In the genomic region with DNA sequence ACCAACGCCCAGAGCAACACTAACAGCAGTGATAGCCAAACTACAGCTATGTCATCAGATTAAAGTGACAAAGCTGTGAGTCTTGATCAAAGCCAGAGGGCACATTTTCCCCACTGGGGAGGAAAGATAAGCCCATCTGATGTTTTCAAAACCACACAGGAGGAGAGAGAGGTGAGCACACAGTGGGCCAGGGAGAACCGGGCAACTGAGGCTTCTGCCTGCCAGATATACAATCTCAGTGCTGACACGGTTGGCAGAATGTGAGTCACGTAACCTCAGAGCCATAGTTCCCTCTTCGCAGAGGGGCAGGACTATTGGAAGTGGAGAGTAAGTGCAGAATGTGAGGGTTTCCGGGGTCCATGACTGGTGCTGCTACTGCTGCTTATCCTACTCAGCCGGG, we compare ENCODE assay signal across 22 mouse cellular contexts. TPM values are rescaled to one million over a fixed set of nuclear protein-coding genes. Genes with fewer than 3 reads are reported as not detected.
DNase-seq lines count a peak whose midpoint lies in the region; ATAC-seq and TF ChIP-seq lines count a peak whose summit lies in the region.
"Had no signal": no experiment of that assay in that cellular context is flagged by ENCODE, and none has a peak within 500 bp of the region (broad histone marks: within the 10 kb centered on the region; RNA-seq: fewer than 3 reads in every experiment).

No protein-coding gene starts in this region.

- H3K4me3 ChIP-seq in hindbrain, embryonic 14.5 days (replicated peaks; ENCODE audit: low read length) = no peak overlapping the region
- H3K4me3 ChIP-seq in hindbrain, embryonic 12.5 days = no peak overlapping the region
- H3K4me3 ChIP-seq in G1E (ENCODE audit: low read depth, low read length) = peak overlapping the region; percentile 17; the same call in 1 of the 2 replicates
- H3K4me3 ChIP-seq: embryonic facial prominence, embryonic 15.5 days; hindbrain, embryonic 13.5 days; intestine, embryonic 15.5 days; layer of hippocampus, adult 2 months; limb, embryonic 10.5 days; neural tube, embryonic 13.5 days had no signal

- no peak for ATAC-seq in hindbrain, embryonic 14.5 days (ENCODE audit: low FRiP score)
- ATAC-seq in hindbrain, embryonic 12.5 days (ENCODE audit: low FRiP score) = no peak
- peak; percentile 70 for ATAC-seq in G1E (ENCODE audit: extremely low read depth, insufficient number of reproducible peaks, low FRiP score, poor library complexity, severe bottlenecking)
- peak; percentile 7 to 25; a peak in 2 of 4 replicates for ATAC-seq in hematopoietic stem cell, adult 5-6 weeks (replicated peaks in 1 of 2; ENCODE audit: insufficient read depth in 1 of 2, low FRiP score in 2 of 2, low TSS enrichment in 1 of 2, low read depth in 1 of 2, poor library complexity in 2 of 2, severe bottlenecking in 2 of 2)
- ATAC-seq: intestine, embryonic 15.5 days had no signal

- no peak overlapping the region for H3K9ac ChIP-seq in hindbrain, embryonic 14.5 days
- no peak overlapping the region for H3K9ac ChIP-seq in hindbrain, embryonic 12.5 days
- H3K9ac ChIP-seq: embryonic facial prominence, embryonic 15.5 days; hindbrain, embryonic 13.5 days; intestine, embryonic 15.5 days; neural tube, embryonic 13.5 days had no signal

- no peaks in the 10 kb centered on the region for H3K4me1 ChIP-seq in hindbrain, embryonic 14.5 days (replicated peaks; ENCODE audit: control insufficient read depth, insufficient read depth, low read length)
- H3K4me1 ChIP-seq in hindbrain, embryonic 12.5 days = no peaks in the 10 kb centered on the region
- H3K4me1 ChIP-seq in G1E (ENCODE audit: insufficient read depth, low read depth, low read length) = peaks cover 26% of the 10 kb centered on the region
- H3K4me1 ChIP-seq: embryonic facial prominence, embryonic 15.5 days; hindbrain, embryonic 13.5 days; limb, embryonic 10.5 days; neural tube, embryonic 13.5 days had no signal

- H3K27me3 ChIP-seq in hindbrain, embryonic 14.5 days (ENCODE audit: control insufficient read depth, insufficient read depth, low read length) = no peaks in the 10 kb centered on the region
- H3K27me3 ChIP-seq in hindbrain, embryonic 12.5 days = no peaks in the 10 kb centered on the region
- peaks cover 9% of the 10 kb centered on the region for H3K27me3 ChIP-seq in G1E (ENCODE audit: insufficient read depth, low read length)
- H3K27me3 ChIP-seq: embryonic facial prominence, embryonic 15.5 days; hindbrain, embryonic 13.5 days; intestine, embryonic 15.5 days; neural tube, embryonic 13.5 days had no signal

- no peak for TF ChIP-seq CTCF in G1E (IDR thresholded peaks at IDR 0.05; ENCODE audit: low read depth, low read length)

- H3K27ac ChIP-seq in hindbrain, embryonic 14.5 days = no peak overlapping the region
- H3K27ac ChIP-seq in hindbrain, embryonic 12.5 days = no peak overlapping the region
- H3K27ac ChIP-seq: embryonic facial prominence, embryonic 15.5 days; hindbrain, embryonic 13.5 days; intestine, embryonic 15.5 days; kidney, postnatal 0 days; layer of hippocampus, adult 2 months; limb, embryonic 10.5 days; neural tube, embryonic 13.5 days; stomach, postnatal 0 days had no signal

- H3K9me3 ChIP-seq in hindbrain, embryonic 14.5 days (ENCODE audit: control insufficient read depth, low read length) = no peaks in the 10 kb centered on the region
- no peaks in the 10 kb centered on the region for H3K9me3 ChIP-seq in hindbrain, embryonic 12.5 days (replicated peaks)
- H3K9me3 ChIP-seq in G1E (replicated peaks) = no peaks in the 10 kb centered on the region
- H3K9me3 ChIP-seq: embryonic facial prominence, embryonic 15.5 days; hindbrain, embryonic 13.5 days; intestine, embryonic 15.5 days; limb, embryonic 10.5 days; neural tube, embryonic 13.5 days had no signal

- intact Hi-C loops in heart, postnatal 10 days (cut with DNase I) = no loop called here

- peak; percentile 79 for DNase-seq in heart, adult 11 months
- no peak for DNase-seq in heart, postnatal 10 days
- peak; percentile 2 for DNase-seq in hindbrain, embryonic 14.5 days (ENCODE audit: low spot score)
- no peak for DNase-seq in G1E (ENCODE audit: low spot score)
- DNase-seq in kidney, adult 8-10 months = no peak
- DNase-seq in cerebellum, postnatal 14 days = no peak
- DNase-seq: cerebellum, adult 9-11 months; embryo, embryonic 11 days; gastrocnemius, postnatal 25 days; lung, adult 18-20 months; right cerebral cortex, postnatal 14 days had no signal

- 59% methylated on average over 7 of the region's 7 CpGs for WGBS in hindbrain, embryonic 14.5 days
- 61% methylated on average over 7 of the region's 7 CpGs for WGBS in hindbrain, embryonic 12.5 days

- H3K36me3 ChIP-seq in hindbrain, embryonic 14.5 days (replicated peaks; ENCODE audit: control insufficient read depth, insufficient read depth) = no peaks in the 10 kb centered on the region
- no peaks in the 10 kb centered on the region for H3K36me3 ChIP-seq in hindbrain, embryonic 12.5 days
- no peaks in the 10 kb centered on the region for H3K36me3 ChIP-seq in G1E (replicated peaks)
- H3K36me3 ChIP-seq: embryonic facial prominence, embryonic 15.5 days; hindbrain, embryonic 13.5 days; intestine, embryonic 15.5 days; limb, embryonic 10.5 days; neural tube, embryonic 13.5 days had no signal

- no peak overlapping the region for H3K4me2 ChIP-seq in hindbrain, embryonic 14.5 days (replicated peaks)
- no peak overlapping the region for H3K4me2 ChIP-seq in hindbrain, embryonic 12.5 days (replicated peaks)
- H3K4me2 ChIP-seq: embryonic facial prominence, embryonic 15.5 days; hindbrain, embryonic 13.5 days; intestine, embryonic 15.5 days; neural tube, embryonic 13.5 days had no signal

RNA-seq across cellular contexts. Expression of a gene that starts 24.7 kb away (rescaled TPM):
- 10 to 100 TPM; 19.0 to 43.7 TPM for total RNA-seq in heart, postnatal 10 days (2021)
- 3.5 and 3.6 TPM in 2 replicates for polyA plus RNA-seq in hindbrain, embryonic 14.5 days (2014; fragmentation: Nextera tagmentation; extraction: Ambion mirVana)
- 3.3 and 3.7 TPM in 2 replicates for polyA plus RNA-seq in hindbrain, embryonic 12.5 days (2016; fragmentation: Nextera tagmentation; extraction: Ambion mirVana)
- not detected in 2 replicates for total RNA-seq in G1E (2014; fragmentation: Nextera tagmentation)
- 0.17 and 0.22 TPM in 2 replicates for total RNA-seq in G1E (2017)
- 0.03 and 0.04 TPM in 2 replicates for polyA plus RNA-seq in G1E (2012)
- 0.99 and 1.3 TPM in 2 replicates for total RNA-seq in hematopoietic stem cell, adult 5-6 weeks (2017)
- total RNA-seq: CH12.LX had no signal

Comparison
In these comparisons a context has a peak if more than half of its experiments do, and no peak if none do; other contexts are left out.
1. DNase-seq: peak in heart, adult 11 months (single experiment) and hindbrain, embryonic 14.5 days (single experiment); none in heart, postnatal 10 days (0 of 2), G1E (single experiment), kidney, adult 8-10 months (0 of 2) and cerebellum, postnatal 14 days (0 of 2).
2. ATAC-seq: peak in G1E (single experiment) and hematopoietic stem cell, adult 5-6 weeks (2 of 2); none in hindbrain, embryonic 14.5 days (single experiment) and hindbrain, embryonic 12.5 days (single experiment).